Mouse (Mus musculus) thymus, adult 2 months (tissue): ENCODE measurements around the gene Bcl11a. TPM values are rescaled to one million over a fixed set of nuclear protein-coding genes. Genes with fewer than 3 reads are reported as not detected.
A peak's percentile ranks its signal among the peaks of the same experiment; 100 is the strongest.

Experiments
- DNase-seq: peaks from one replicate; pipeline ENCODE4 v3.0.0; 2021
- H3K27ac ChIP-seq: fragments of 200-500 bp; 2 replicates; pipeline ENCODE4 v1.5.1; 2012; ENCODE audit warnings: low read length, control low read depth; ENCODE audit not compliant: control insufficient read depth, insufficient read depth
- H3K27me3 ChIP-seq: fragments of 200-500 bp; 2 replicates; pipeline ENCODE4 v1.6.1; 2012; ENCODE audit warnings: mild to moderate bottlenecking, low read length, moderate library complexity, mixed read lengths; ENCODE audit not compliant: control insufficient read depth, insufficient read depth
- H3K36me3 ChIP-seq: fragments of 200-500 bp; 2 replicates; pipeline ENCODE4 v1.6.1; 2012; ENCODE audit warnings: mild to moderate bottlenecking, low read length, moderate library complexity; ENCODE audit not compliant: control insufficient read depth, insufficient read depth
- H3K4me1 ChIP-seq: fragments of 200-500 bp; replicated peaks from 2 replicates; pipeline ENCODE4 v1.6.1; 2012; ENCODE audit warnings: low read length; ENCODE audit not compliant: control insufficient read depth, insufficient read depth
- H3K4me3 ChIP-seq: fragments of 200-500 bp; 2 replicates; pipeline ENCODE4 v1.5.1; 2012; ENCODE audit warnings: mild to moderate bottlenecking, low read length, control low read depth, moderate library complexity; ENCODE audit not compliant: control insufficient read depth, insufficient read depth
- CTCF ChIP-seq: fragments of 200-500 bp; IDR thresholded peaks from 2 replicates; pipeline ENCODE4 v1.5.1; 2012; ENCODE audit warnings: mild to moderate bottlenecking, control low read depth, low read length, moderate library complexity, borderline replicate concordance; ENCODE audit not compliant: control insufficient read depth, poor library complexity, insufficient read depth; ENCODE audit errors: extremely low read depth
- POLR2A ChIP-seq: fragments of 200-500 bp; IDR thresholded peaks from 2 replicates; pipeline ENCODE4 v1.6.1; 2012; ENCODE audit warnings: mild to moderate bottlenecking, low read length, control low read depth, moderate library complexity; ENCODE audit not compliant: control insufficient read depth, poor library complexity, insufficient read depth; ENCODE audit errors: extremely low read depth
- WGBS: fragments of 180-500 bp; shearing (Covaris S2); methylation state at CpG from one replicate; pipeline ENCODE4 v1.1.7; 2018; 5-methylcytosine and 5-hydroxymethylcytosine counted together
- polyA plus RNA-seq: library from polyadenylated mRNA; depleted of rRNA; stranded (reverse); fragments of >200 nt; gene quantifications from 2 replicates; pipeline ENCODE4 v1.2.3, GENCODE M21; 2012

The Bcl11a gene
- polyA plus RNA-seq, 1 experiment, result 2.7 TPM

DNA sequence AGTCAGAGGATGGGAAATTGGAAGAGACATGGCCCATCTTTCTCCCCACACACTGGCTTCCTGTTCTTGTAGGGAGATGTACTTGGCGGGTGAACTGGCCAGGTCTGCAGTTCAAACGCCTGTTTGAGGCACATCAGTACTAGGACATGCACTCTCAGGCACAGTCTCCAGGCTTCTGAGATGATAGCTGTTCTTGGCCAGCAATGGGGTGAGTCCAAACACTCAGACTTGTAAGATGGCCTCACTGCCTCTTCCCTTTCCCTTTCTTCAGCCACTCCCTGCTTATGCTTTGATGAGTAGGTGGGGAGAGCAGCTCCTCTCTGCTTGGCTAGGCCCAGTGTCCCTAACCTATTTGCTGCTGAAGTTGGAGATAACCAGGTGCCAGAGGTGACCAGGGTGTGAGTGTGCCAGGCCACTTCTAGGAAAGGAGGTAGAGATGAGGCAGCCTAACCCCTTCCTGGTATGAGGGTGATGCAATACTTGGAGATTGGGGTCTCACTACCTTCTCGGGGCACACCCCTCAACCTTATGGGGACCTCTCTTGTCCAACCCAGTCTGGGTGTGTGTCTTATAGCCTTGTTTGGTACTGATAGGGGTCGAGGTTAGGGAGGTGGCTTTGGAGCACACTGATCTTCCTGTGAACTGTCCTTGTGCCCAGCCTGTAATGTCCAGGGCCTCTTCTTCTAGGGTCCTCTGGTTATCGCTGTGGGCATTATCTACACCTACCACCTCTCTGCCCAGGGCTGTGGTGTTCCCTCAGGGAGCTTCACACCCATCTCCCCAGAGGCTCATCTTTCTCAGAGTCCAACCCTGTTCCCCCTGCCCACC lies 51.7 kb downstream of the Bcl11a start:
- Histone ChIP-seq H3K27me3 (no peaks in the 10 kb centered on the region), H3K4me3 (no peak overlapping the region), H3K4me1 (peaks cover 14% of the 10 kb centered on the region), H3K36me3 (no peaks in the 10 kb centered on the region), H3K27ac (no peak overlapping the region)
- 85% methylated on average over 5 of the region's 5 CpGs for WGBS
- TF ChIP-seq CTCF (no peak), POLR2A (no peak)
- no peak for DNase-seq

DNA sequence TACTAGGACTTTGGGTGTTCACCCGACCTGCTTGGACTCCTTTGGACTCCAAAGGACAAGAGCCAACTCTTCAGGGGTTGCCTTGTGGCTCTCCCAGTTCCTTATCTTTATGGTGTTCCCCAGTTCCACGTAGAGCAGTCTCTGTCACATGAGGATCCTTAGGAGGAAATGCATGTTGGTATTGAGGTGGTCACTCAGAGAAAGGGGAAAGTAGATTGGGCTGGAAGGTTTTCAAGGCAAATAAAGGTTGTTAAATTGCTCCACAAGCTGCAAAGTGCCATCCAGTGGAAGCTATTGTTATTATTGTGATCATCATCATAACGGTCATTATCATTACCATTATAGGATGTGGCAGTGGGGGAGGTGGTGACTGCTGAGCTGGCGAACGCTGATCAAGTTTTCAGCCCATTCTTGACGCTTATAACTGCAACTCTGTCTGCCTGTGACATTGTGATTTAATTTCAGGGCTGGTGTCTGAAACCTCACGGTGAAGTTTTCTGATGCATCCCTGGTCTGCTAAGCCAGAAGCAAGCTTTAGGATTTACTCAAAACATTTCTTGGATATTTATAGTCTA lies 52.4 kb downstream of the Bcl11a start:
- Histone ChIP-seq H3K27ac (no peak overlapping the region), H3K4me3 (no peak overlapping the region), H3K36me3 (no peaks in the 10 kb centered on the region), H3K27me3 (no peaks in the 10 kb centered on the region), H3K4me1 (peaks cover 14% of the 10 kb centered on the region)
- WGBS, result 90% methylated on average over 7 of the region's 7 CpGs
- TF ChIP-seq POLR2A (no peak), CTCF (no peak)
- DNase-seq, result no peak

GRCm38 (mm10) chr11:24131818-24132217 lies 54.0 kb downstream of the Bcl11a start:
- TF ChIP-seq POLR2A (no peak), CTCF (no peak)
- peaks cover 14% of the 10 kb centered on the region for H3K4me1 ChIP-seq

DNA sequence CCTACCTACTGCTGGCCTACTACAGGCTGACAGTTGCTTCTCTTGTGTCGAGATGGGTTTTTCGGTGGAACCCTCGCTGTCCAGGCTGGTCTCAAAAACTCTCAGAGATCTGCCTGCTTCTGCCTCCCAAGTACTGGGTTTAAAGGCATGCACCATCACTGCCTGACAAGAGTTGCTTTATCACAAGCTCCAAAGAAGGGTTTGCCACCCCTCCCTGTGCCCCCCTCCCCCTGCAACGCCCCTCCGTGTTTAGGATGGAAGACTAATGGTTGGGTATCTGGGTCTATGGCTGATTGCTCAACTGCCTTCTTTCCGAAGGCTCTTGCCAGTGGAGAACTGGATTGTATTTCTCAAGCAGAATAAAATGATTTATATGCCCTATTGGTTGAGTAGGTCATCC lies 54.5 kb downstream of the Bcl11a start:
- H3K27ac ChIP-seq, result no peak overlapping the region

More at GRCm38 (mm10) chr11:24131818-24132217, 54.0 kb downstream of the Bcl11a start:
- no peak overlapping the region for H3K27ac ChIP-seq
- no peaks in the 10 kb centered on the region for H3K27me3 ChIP-seq
- 3% methylated on average over 2 of the region's 2 CpGs for WGBS
- no peak overlapping the region for H3K4me3 ChIP-seq
- DNase-seq, result peak; percentile 41
- no peaks in the 10 kb centered on the region for H3K36me3 ChIP-seq

GRCm38 (mm10) chr11:24132853-24133252 lies 55.0 kb downstream of the Bcl11a start:
- Histone ChIP-seq H3K4me1 (peaks cover 11% of the 10 kb centered on the region), H3K4me3 (no peak overlapping the region), H3K27me3 (no peaks in the 10 kb centered on the region), H3K36me3 (no peaks in the 10 kb centered on the region), H3K27ac (no peak overlapping the region)
- DNase-seq, result no peak
- WGBS, result 89% methylated on average over 2 of the region's 2 CpGs
- TF ChIP-seq POLR2A, result no peak
- no peak for TF ChIP-seq CTCF

More for the DNA sequence above, 54.5 kb downstream of the Bcl11a start:
- no peak for DNase-seq
- Histone ChIP-seq H3K4me1 (peaks cover 14% of the 10 kb centered on the region), H3K4me3 (no peak overlapping the region), H3K36me3 (no peaks in the 10 kb centered on the region), H3K27me3 (no peaks in the 10 kb centered on the region)
- TF ChIP-seq CTCF (no peak), POLR2A (no peak)
- WGBS, result 83% methylated on average over 6 of the region's 6 CpGs

DNA sequence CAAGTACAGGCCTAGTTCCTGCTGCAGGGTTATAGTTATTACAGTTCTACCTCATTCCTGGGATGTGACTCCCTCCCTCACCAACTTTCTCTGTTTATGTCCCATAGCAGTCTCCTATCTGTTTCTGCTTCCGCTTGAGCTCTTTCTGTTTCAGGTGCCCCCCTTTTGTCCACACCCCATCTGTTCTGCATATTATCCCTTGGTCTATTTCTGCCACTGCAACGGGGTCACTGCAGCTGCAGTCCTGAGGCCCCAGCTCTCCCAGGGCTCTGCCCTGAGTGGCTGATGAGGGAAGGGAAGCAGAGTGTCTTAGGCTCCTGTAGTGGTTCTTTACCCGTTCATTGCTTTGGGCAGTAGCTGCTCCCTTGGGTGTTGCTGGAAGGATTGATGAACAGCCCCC lies 55.6 kb downstream of the Bcl11a start:
- no peak overlapping the region for H3K4me3 ChIP-seq
- no peak overlapping the region for H3K27ac ChIP-seq
- no peak for DNase-seq
- 76% methylated on average over 3 of the region's 3 CpGs for WGBS
- H3K4me1 ChIP-seq, result peaks cover 11% of the 10 kb centered on the region
- TF ChIP-seq CTCF (no peak), POLR2A (no peak)
- no peaks in the 10 kb centered on the region for H3K36me3 ChIP-seq
- no peaks in the 10 kb centered on the region for H3K27me3 ChIP-seq

DNA sequence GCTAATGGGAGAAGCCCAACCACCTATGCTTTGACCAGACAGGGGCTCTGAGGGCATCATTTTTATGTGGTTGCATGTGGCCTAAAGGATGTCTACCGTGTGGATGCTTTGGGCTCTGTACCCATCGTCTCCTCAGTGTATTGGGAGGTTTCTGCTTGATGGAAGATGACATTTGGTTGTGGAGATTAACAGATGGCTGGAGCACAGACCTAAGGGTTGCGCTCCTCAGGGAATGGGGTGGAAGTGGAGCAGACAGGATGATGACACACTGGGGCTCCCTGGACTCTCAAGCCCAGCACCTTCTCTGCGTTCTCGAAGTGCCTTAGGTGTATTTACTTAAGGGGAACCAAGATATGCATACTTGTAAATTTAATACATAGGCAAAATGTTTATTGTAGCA lies 56.1 kb downstream of the Bcl11a start:
- Histone ChIP-seq H3K36me3 (no peaks in the 10 kb centered on the region), H3K27me3 (no peaks in the 10 kb centered on the region), H3K4me3 (no peak overlapping the region), H3K27ac (no peak overlapping the region), H3K4me1 (peaks cover 11% of the 10 kb centered on the region)
- no peak for DNase-seq
- no peak for TF ChIP-seq CTCF
- TF ChIP-seq POLR2A, result no peak
- WGBS, result 92% methylated on average over 5 of the region's 5 CpGs
